Mouse (Mus musculus): ENCODE measurements around the gene Gins2. TPM values are rescaled to one million over a fixed set of nuclear protein-coding genes. Genes with fewer than 3 reads are reported as not detected.

Gene Gins2
- polyA plus RNA-seq, 1 experiment from 2014 or later = 94.8 TPM

GRCm38 (mm10) chr8:120614491-120614890 is 25.4 kb upstream of the Gins2 start:
- WGBS = 91% methylated on average over 3 of the region's 3 CpGs
- DNase-seq (ENCODE audit: low spot score) (no peak), ATAC-seq (ENCODE audit: low FRiP score) (no peak)
- no peak overlapping the region for H3K4me3 ChIP-seq (ENCODE audit: low read depth, low read length)
- H3K36me3 ChIP-seq (ENCODE audit: control insufficient read depth, insufficient read depth, low read length) = no peaks in the 10 kb centered on the region
- H3K27ac ChIP-seq (ENCODE audit: low read depth, low read length) = no peak overlapping the region
- peaks cover 9% of the 10 kb centered on the region; the same call in 1 of the 2 replicates for H3K4me1 ChIP-seq (replicated peaks; ENCODE audit: control insufficient read depth, insufficient read depth, low read length)
- H3K9me3 ChIP-seq (ENCODE audit: control insufficient read depth, low read length) = no peaks in the 10 kb centered on the region
- H3K27me3 ChIP-seq (ENCODE audit: control insufficient read depth, insufficient read depth, low read length) = 0 out of 2 replicates have a peak, but pooled peaks cover 2% of the 10 kb centered on the region
- H3K9ac ChIP-seq (ENCODE audit: low read depth, low read length) = no peak overlapping the region
- no peak overlapping the region for H3K4me2 ChIP-seq (replicated peaks; ENCODE audit: low read depth, low read length)

GRCm38 (mm10) chr8:120610824-120611223 is 21.7 kb upstream of the Gins2 start:
- Histone ChIP-seq H3K36me3 (ENCODE audit: control insufficient read depth, insufficient read depth, low read length) (no peaks in the 10 kb centered on the region), H3K27me3 (ENCODE audit: control insufficient read depth, insufficient read depth, low read length) (0 out of 2 replicates have a peak, but pooled peaks cover 4% of the 10 kb centered on the region), H3K4me3 (ENCODE audit: low read depth, low read length) (no peak overlapping the region), H3K9me3 (ENCODE audit: control insufficient read depth, low read length) (no peaks in the 10 kb centered on the region), H3K4me1 (replicated peaks; ENCODE audit: control insufficient read depth, insufficient read depth, low read length) (no peaks in the 10 kb centered on the region), H3K27ac (ENCODE audit: low read depth, low read length) (no peak overlapping the region), H3K9ac (ENCODE audit: low read depth, low read length) (no peak overlapping the region), H3K4me2 (replicated peaks; ENCODE audit: low read depth, low read length) (no peak overlapping the region)
- DNase-seq (ENCODE audit: low spot score) (no peak), ATAC-seq (ENCODE audit: low FRiP score) (no peak)
- WGBS = 79% methylated on average over 6 of the region's 6 CpGs

- DNase-seq (ENCODE audit: low spot score) (peak; percentile 84), ATAC-seq (ENCODE audit: low FRiP score) (peak; percentile 60; the same call in 1 of the 2 replicates)
- H3K4me2 ChIP-seq (replicated peaks; ENCODE audit: low read depth, low read length) = no peak overlapping the region
- H3K4me3 ChIP-seq (ENCODE audit: low read depth, low read length) = no peak overlapping the region
- H3K36me3 ChIP-seq (ENCODE audit: control insufficient read depth, insufficient read depth, low read length) = no peaks in the 10 kb centered on the region
- H3K4me1 ChIP-seq (replicated peaks; ENCODE audit: control insufficient read depth, insufficient read depth, low read length) = 0 out of 2 replicates have a peak, but pooled peaks cover under 1% of the 10 kb centered on the region
- H3K9me3 ChIP-seq (ENCODE audit: control insufficient read depth, low read length) = no peaks in the 10 kb centered on the region
- 13% methylated on average over 7 of the region's 7 CpGs for WGBS
- H3K27ac ChIP-seq (ENCODE audit: low read depth, low read length) = no peak overlapping the region
- H3K9ac ChIP-seq (ENCODE audit: low read depth, low read length) = no peak overlapping the region
- 0 out of 2 replicates have a peak, but pooled peaks cover 4% of the 10 kb centered on the region for H3K27me3 ChIP-seq (ENCODE audit: control insufficient read depth, insufficient read depth, low read length)
Measured at GRCm38 (mm10) chr8:120607885-120608284, 18.8 kb upstream of the Gins2 start.

GRCm38 (mm10) chr8:120607460-120607859 is 18.4 kb upstream of the Gins2 start:
- 88% methylated on average over 9 of the region's 9 CpGs for WGBS
- no peaks in the 10 kb centered on the region for H3K36me3 ChIP-seq (ENCODE audit: control insufficient read depth, insufficient read depth, low read length)
- H3K4me1 ChIP-seq (replicated peaks; ENCODE audit: control insufficient read depth, insufficient read depth, low read length) = peaks cover 3% of the 10 kb centered on the region; the same call in 1 of the 2 replicates
- DNase-seq (ENCODE audit: low spot score) (no peak), ATAC-seq (ENCODE audit: low FRiP score) (peak; percentile 65; the same call in 1 of the 2 replicates)
- H3K4me3 ChIP-seq (ENCODE audit: low read depth, low read length) = no peak overlapping the region
- H3K9me3 ChIP-seq (ENCODE audit: control insufficient read depth, low read length) = no peaks in the 10 kb centered on the region
- no peak overlapping the region for H3K9ac ChIP-seq (ENCODE audit: low read depth, low read length)
- H3K27me3 ChIP-seq (ENCODE audit: control insufficient read depth, insufficient read depth, low read length) = 0 out of 2 replicates have a peak, but pooled peaks cover 4% of the 10 kb centered on the region
- H3K27ac ChIP-seq (ENCODE audit: low read depth, low read length) = no peak overlapping the region
- H3K4me2 ChIP-seq (replicated peaks; ENCODE audit: low read depth, low read length) = no peak overlapping the region

- Histone ChIP-seq H3K4me3 (ENCODE audit: low read depth, low read length) (no peak overlapping the region), H3K9ac (ENCODE audit: low read depth, low read length) (no peak overlapping the region), H3K36me3 (ENCODE audit: control insufficient read depth, insufficient read depth, low read length) (no peaks in the 10 kb centered on the region), H3K4me1 (replicated peaks; ENCODE audit: control insufficient read depth, insufficient read depth, low read length) (peaks cover 4% of the 10 kb centered on the region; the same call in 1 of the 2 replicates), H3K27me3 (ENCODE audit: control insufficient read depth, insufficient read depth, low read length) (no peaks in the 10 kb centered on the region), H3K9me3 (ENCODE audit: control insufficient read depth, low read length) (no peaks in the 10 kb centered on the region), H3K4me2 (replicated peaks; ENCODE audit: low read depth, low read length) (no peak overlapping the region), H3K27ac (ENCODE audit: low read depth, low read length) (0 out of 2 replicates have a peak overlapping the region, but pooled peaks have one; percentile 11)
- ATAC-seq (ENCODE audit: low FRiP score) (0 out of 2 replicates have a peak, but pooled peaks have one; percentile 43), DNase-seq (ENCODE audit: low spot score) (peak; percentile 44)
- WGBS = 43% methylated on average over 6 of the region's 6 CpGs
Measured at GRCm38 (mm10) chr8:120602672-120603071, 13.6 kb upstream of the Gins2 start.

- Histone ChIP-seq H3K27me3 (ENCODE audit: control insufficient read depth, insufficient read depth, low read length) (no peaks in the 10 kb centered on the region), H3K9ac (ENCODE audit: low read depth, low read length) (no peak overlapping the region), H3K4me2 (replicated peaks; ENCODE audit: low read depth, low read length) (no peak overlapping the region), H3K4me1 (replicated peaks; ENCODE audit: control insufficient read depth, insufficient read depth, low read length) (peaks cover 4% of the 10 kb centered on the region; the same call in 1 of the 2 replicates), H3K4me3 (ENCODE audit: low read depth, low read length) (no peak overlapping the region), H3K9me3 (ENCODE audit: control insufficient read depth, low read length) (no peaks in the 10 kb centered on the region), H3K27ac (ENCODE audit: low read depth, low read length) (no peak overlapping the region), H3K36me3 (ENCODE audit: control insufficient read depth, insufficient read depth, low read length) (no peaks in the 10 kb centered on the region)
- WGBS = 55% methylated on average over 7 of the region's 7 CpGs
- ATAC-seq (ENCODE audit: low FRiP score) (no peak), DNase-seq (ENCODE audit: low spot score) (peak; percentile 73)
Measured at GRCm38 (mm10) chr8:120599504-120599903, 10.4 kb upstream of the Gins2 start.

- H3K4me2 ChIP-seq (replicated peaks; ENCODE audit: low read depth, low read length) = no peak overlapping the region
- peaks cover 4% of the 10 kb centered on the region; the same call in 1 of the 2 replicates for H3K4me1 ChIP-seq (replicated peaks; ENCODE audit: control insufficient read depth, insufficient read depth, low read length)
- H3K9ac ChIP-seq (ENCODE audit: low read depth, low read length) = no peak overlapping the region
- no peak overlapping the region for H3K27ac ChIP-seq (ENCODE audit: low read depth, low read length)
- no peaks in the 10 kb centered on the region for H3K9me3 ChIP-seq (ENCODE audit: control insufficient read depth, low read length)
- H3K4me3 ChIP-seq (ENCODE audit: low read depth, low read length) = no peak overlapping the region
- WGBS = 26% methylated on average over 24 of the region's 24 CpGs
- DNase-seq (ENCODE audit: low spot score) (no peak), ATAC-seq (ENCODE audit: low FRiP score) (no peak)
- no peaks in the 10 kb centered on the region for H3K27me3 ChIP-seq (ENCODE audit: control insufficient read depth, insufficient read depth, low read length)
- H3K36me3 ChIP-seq (ENCODE audit: control insufficient read depth, insufficient read depth, low read length) = no peaks in the 10 kb centered on the region
Measured at GRCm38 (mm10) chr8:120598579-120598978, 9.5 kb upstream of the Gins2 start.

GRCm38 (mm10) chr8:120595963-120596362 is 6.9 kb upstream of the Gins2 start:
- Histone ChIP-seq H3K36me3 (ENCODE audit: control insufficient read depth, insufficient read depth, low read length) (no peaks in the 10 kb centered on the region), H3K4me3 (ENCODE audit: low read depth, low read length) (no peak overlapping the region), H3K27ac (ENCODE audit: low read depth, low read length) (no peak overlapping the region), H3K9ac (ENCODE audit: low read depth, low read length) (no peak overlapping the region), H3K27me3 (ENCODE audit: control insufficient read depth, insufficient read depth, low read length) (no peaks in the 10 kb centered on the region), H3K4me2 (replicated peaks; ENCODE audit: low read depth, low read length) (no peak overlapping the region), H3K9me3 (ENCODE audit: control insufficient read depth, low read length) (no peaks in the 10 kb centered on the region), H3K4me1 (replicated peaks; ENCODE audit: control insufficient read depth, insufficient read depth, low read length) (0 out of 2 replicates have a peak, but pooled peaks cover 2% of the 10 kb centered on the region)
- ATAC-seq (ENCODE audit: low FRiP score) = no peak
- 8% methylated on average over 5 of the region's 5 CpGs for WGBS
- peak; percentile 85 for DNase-seq (ENCODE audit: low spot score)

- no peaks in the 10 kb centered on the region for H3K36me3 ChIP-seq (ENCODE audit: control insufficient read depth, insufficient read depth, low read length)
- WGBS = 87% methylated on average over 5 of the region's 5 CpGs
- ATAC-seq (ENCODE audit: low FRiP score) (no peak), DNase-seq (ENCODE audit: low spot score) (no peak)
- no peak overlapping the region for H3K9ac ChIP-seq (ENCODE audit: low read depth, low read length)
- H3K27ac ChIP-seq (ENCODE audit: low read depth, low read length) = no peak overlapping the region
- no peak overlapping the region for H3K4me2 ChIP-seq (replicated peaks; ENCODE audit: low read depth, low read length)
- H3K4me3 ChIP-seq (ENCODE audit: low read depth, low read length) = no peak overlapping the region
- H3K9me3 ChIP-seq (ENCODE audit: control insufficient read depth, low read length) = no peaks in the 10 kb centered on the region
- no peaks in the 10 kb centered on the region for H3K27me3 ChIP-seq (ENCODE audit: control insufficient read depth, insufficient read depth, low read length)
- peaks cover 4% of the 10 kb centered on the region; the same call in 1 of the 2 replicates for H3K4me1 ChIP-seq (replicated peaks; ENCODE audit: control insufficient read depth, insufficient read depth, low read length)
Measured at GRCm38 (mm10) chr8:120594571-120594970, 5.5 kb upstream of the Gins2 start.
